Mouse (Mus musculus) lung, postnatal 0 days (tissue): ENCODE results near the gene Cbr2.

Source experiments
- CTCF ChIP-seq: IDR thresholded peaks from 2 replicates; pipeline ENCODE4 v1.5.1; 2016; ENCODE audit warnings: antibody characterized with exemption, mild to moderate bottlenecking
- EP300 ChIP-seq: IDR thresholded peaks from 2 replicates; pipeline ENCODE4 v1.6.1; 2016; ENCODE audit warnings: antibody characterized with exemption, mild to moderate bottlenecking, control low read depth

GRCm38 (mm10) chr11:120707225-120707624, 24.7 kb downstream of the Cbr2 start:
- no peak for TF ChIP-seq CTCF
- no peak for TF ChIP-seq EP300
